Mouse (Mus musculus): ENCODE data around the gene Atraid. TPM values are rescaled to one million over a fixed set of nuclear protein-coding genes. Genes with fewer than 3 reads are reported as not detected.

Gene Atraid
- 148 and 159 TPM in 2 replicates for polyA plus RNA-seq (2014; fragmentation: Nextera tagmentation; extraction: Ambion mirVana)

DNA sequence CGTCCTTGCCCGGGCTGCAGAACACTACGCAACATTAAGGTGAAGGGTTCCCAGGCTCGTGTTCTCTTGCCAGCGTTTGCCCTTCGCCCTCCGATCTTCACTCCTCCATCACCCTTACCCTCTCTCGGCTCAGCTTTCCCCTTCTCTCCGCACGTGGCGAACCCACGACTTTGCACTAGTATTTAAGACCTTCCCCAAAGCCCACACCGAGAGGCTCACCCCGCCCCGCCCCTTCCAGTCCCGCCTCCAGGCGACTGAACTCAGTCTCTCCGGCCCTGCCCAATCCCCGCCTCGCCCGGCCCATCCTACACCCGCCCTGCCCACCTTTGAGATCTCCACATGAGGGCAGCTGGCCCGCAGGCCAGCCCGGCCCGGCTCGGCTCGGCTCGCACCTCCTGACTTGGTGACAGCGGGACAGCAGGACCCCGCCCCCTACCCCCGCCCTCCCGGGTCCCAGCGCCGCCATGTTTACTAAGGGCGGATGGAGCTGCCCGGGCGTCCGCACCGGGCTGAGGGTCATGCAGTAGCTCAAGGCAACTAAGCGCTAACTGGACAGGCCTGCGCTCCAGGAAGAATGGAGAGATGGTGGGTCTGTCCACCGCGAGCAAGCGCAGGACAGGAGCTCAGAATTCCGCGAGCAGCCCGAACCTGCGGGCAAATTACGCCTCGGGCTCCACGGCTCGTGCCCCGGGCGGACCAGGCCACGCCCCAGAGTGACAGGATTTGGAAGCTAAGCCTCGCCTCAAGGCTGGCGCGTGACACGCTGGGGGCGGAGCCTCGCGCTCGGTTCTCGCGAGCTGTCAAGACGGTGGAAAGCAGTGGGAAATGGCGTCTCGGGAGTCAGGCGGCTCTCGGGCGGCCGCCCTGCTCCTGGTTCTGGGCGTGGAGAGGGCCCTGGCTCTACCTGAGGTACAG, at the start of gene Atraid:
Atraid (plus strand) TSS at position 465 of the 915 bp plus-strand sequence.
- Histone ChIP-seq H3K27me3 (ENCODE audit: insufficient read depth, low read length) (no peaks in the 10 kb centered on the region), H3K9me3 (ENCODE audit: low read depth, low read length) (no peaks in the 10 kb centered on the region), H3K4me2 (peak within 1 kb of the TSS; percentile 94), H3K9ac (peak within 1 kb of the TSS; percentile 80), H3K36me3 (ENCODE audit: insufficient read depth) (peaks cover 3% of the 10 kb centered on the region; the same call in 1 of the 2 replicates), H3K4me1 (ENCODE audit: insufficient read depth) (no peaks in the 10 kb centered on the region), H3K27ac (ENCODE audit: low read depth) (peak within 1 kb of the TSS; percentile 95), H3K4me3 (ENCODE audit: low read depth, low read length) (peak within 1 kb of the TSS; percentile 70)
- DNase-seq (peak; percentile 99), ATAC-seq (ENCODE audit: insufficient read depth) (peak; percentile 99)
- no peak; the same call in 1 of the 2 replicates for TF ChIP-seq CTCF (IDR thresholded peaks at IDR 0.05; ENCODE audit: low read depth)
- WGBS: under 1% methylated on average over 73 of the region's 73 CpGs

GRCm38 (mm10) chr5:30999324-30999723, 48.8 kb upstream of the Atraid start:
- no peaks in the 10 kb centered on the region for H3K27me3 ChIP-seq (ENCODE audit: insufficient read depth, low read length)
- no peaks in the 10 kb centered on the region for H3K36me3 ChIP-seq (ENCODE audit: insufficient read depth)
- H3K9me3 ChIP-seq (ENCODE audit: low read depth, low read length): no peaks in the 10 kb centered on the region
- no peak for TF ChIP-seq CTCF (IDR thresholded peaks at IDR 0.05; ENCODE audit: low read depth)
- H3K9ac ChIP-seq: no peak overlapping the region
- H3K4me2 ChIP-seq: no peak overlapping the region
- H3K4me3 ChIP-seq (ENCODE audit: low read depth, low read length): no peak overlapping the region
- DNase-seq (no peak), ATAC-seq (ENCODE audit: insufficient read depth) (no peak)
- H3K4me1 ChIP-seq (ENCODE audit: insufficient read depth): no peaks in the 10 kb centered on the region
- 77% methylated on average over 5 of the region's 5 CpGs for WGBS
- H3K27ac ChIP-seq (ENCODE audit: low read depth): no peak overlapping the region

DNA sequence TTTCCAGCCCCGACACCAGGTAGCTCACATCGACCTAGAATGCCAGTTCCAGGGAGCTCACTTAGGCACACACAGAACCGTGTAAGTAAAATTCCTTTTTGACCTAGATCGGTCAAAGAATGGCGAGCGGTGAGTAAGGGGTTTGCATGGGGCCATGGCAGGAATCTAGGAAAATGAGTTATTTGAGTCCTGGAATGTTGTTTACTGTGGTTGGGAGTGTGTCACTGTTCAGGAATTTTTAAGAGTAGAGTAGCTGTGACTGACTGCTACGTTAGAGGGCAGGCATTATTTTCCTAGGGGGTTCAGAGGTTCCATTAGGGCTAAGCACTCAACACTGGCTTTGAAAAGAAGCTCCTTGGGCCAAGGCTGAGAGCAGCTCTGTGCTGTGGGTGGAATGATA, 48.0 kb upstream of the Atraid start:
- ATAC-seq (ENCODE audit: insufficient read depth) (peak; percentile 21; the same call in 1 of the 2 replicates), DNase-seq (peak; percentile 17)
- TF ChIP-seq CTCF (IDR thresholded peaks at IDR 0.05; ENCODE audit: low read depth): no peak
- WGBS: 34% methylated on average over 7 of the region's 7 CpGs
- Histone ChIP-seq H3K4me3 (ENCODE audit: low read depth, low read length) (no peak overlapping the region), H3K9ac (no peak overlapping the region), H3K36me3 (ENCODE audit: insufficient read depth) (no peaks in the 10 kb centered on the region), H3K9me3 (ENCODE audit: low read depth, low read length) (no peaks in the 10 kb centered on the region), H3K4me1 (ENCODE audit: insufficient read depth) (no peaks in the 10 kb centered on the region), H3K4me2 (no peak overlapping the region), H3K27ac (ENCODE audit: low read depth) (no peak overlapping the region), H3K27me3 (ENCODE audit: insufficient read depth, low read length) (no peaks in the 10 kb centered on the region)

GRCm38 (mm10) chr5:31000993-31001392, 47.1 kb upstream of the Atraid start:
- no peak overlapping the region for H3K27ac ChIP-seq (ENCODE audit: low read depth)
- ATAC-seq (ENCODE audit: insufficient read depth) (no peak), DNase-seq (no peak)
- no peak for TF ChIP-seq CTCF (IDR thresholded peaks at IDR 0.05; ENCODE audit: low read depth)
- no peaks in the 10 kb centered on the region for H3K27me3 ChIP-seq (ENCODE audit: insufficient read depth, low read length)
- no peaks in the 10 kb centered on the region for H3K4me1 ChIP-seq (ENCODE audit: insufficient read depth)
- no peaks in the 10 kb centered on the region for H3K36me3 ChIP-seq (ENCODE audit: insufficient read depth)
- H3K9ac ChIP-seq: no peak overlapping the region
- no peak overlapping the region for H3K4me2 ChIP-seq
- no peak overlapping the region for H3K4me3 ChIP-seq (ENCODE audit: low read depth, low read length)
- no peaks in the 10 kb centered on the region for H3K9me3 ChIP-seq (ENCODE audit: low read depth, low read length)
- WGBS: 88% methylated on average over 2 of the region's 2 CpGs

- DNase-seq (no peak), ATAC-seq (ENCODE audit: insufficient read depth) (no peak)
- 78% methylated on average over 4 of the region's 4 CpGs for WGBS
- Histone ChIP-seq H3K27ac (ENCODE audit: low read depth) (no peak overlapping the region), H3K9ac (no peak overlapping the region), H3K36me3 (ENCODE audit: insufficient read depth) (no peaks in the 10 kb centered on the region), H3K4me2 (no peak overlapping the region), H3K4me1 (ENCODE audit: insufficient read depth) (no peaks in the 10 kb centered on the region), H3K4me3 (ENCODE audit: low read depth, low read length) (no peak overlapping the region), H3K27me3 (ENCODE audit: insufficient read depth, low read length) (no peaks in the 10 kb centered on the region), H3K9me3 (ENCODE audit: low read depth, low read length) (no peaks in the 10 kb centered on the region)
- peak; percentile 25; the same call in 1 of the 2 replicates for TF ChIP-seq CTCF (IDR thresholded peaks at IDR 0.05; ENCODE audit: low read depth)
Measured at GRCm38 (mm10) chr5:31001560-31001959, 46.6 kb upstream of the Atraid start.

GRCm38 (mm10) chr5:31004184-31004583, 43.9 kb upstream of the Atraid start:
- Histone ChIP-seq H3K27me3 (ENCODE audit: insufficient read depth, low read length) (no peaks in the 10 kb centered on the region), H3K4me1 (ENCODE audit: insufficient read depth) (no peaks in the 10 kb centered on the region), H3K4me3 (ENCODE audit: low read depth, low read length) (no peak overlapping the region), H3K9ac (no peak overlapping the region), H3K27ac (ENCODE audit: low read depth) (no peak overlapping the region), H3K9me3 (ENCODE audit: low read depth, low read length) (no peaks in the 10 kb centered on the region), H3K36me3 (ENCODE audit: insufficient read depth) (no peaks in the 10 kb centered on the region), H3K4me2 (no peak overlapping the region)
- ATAC-seq (ENCODE audit: insufficient read depth) (peak; percentile 38; the same call in 1 of the 2 replicates), DNase-seq (peak; percentile 97)
- TF ChIP-seq CTCF (IDR thresholded peaks at IDR 0.05; ENCODE audit: low read depth): peak; percentile 91
- 2% methylated on average over 5 of the region's 5 CpGs for WGBS

DNA sequence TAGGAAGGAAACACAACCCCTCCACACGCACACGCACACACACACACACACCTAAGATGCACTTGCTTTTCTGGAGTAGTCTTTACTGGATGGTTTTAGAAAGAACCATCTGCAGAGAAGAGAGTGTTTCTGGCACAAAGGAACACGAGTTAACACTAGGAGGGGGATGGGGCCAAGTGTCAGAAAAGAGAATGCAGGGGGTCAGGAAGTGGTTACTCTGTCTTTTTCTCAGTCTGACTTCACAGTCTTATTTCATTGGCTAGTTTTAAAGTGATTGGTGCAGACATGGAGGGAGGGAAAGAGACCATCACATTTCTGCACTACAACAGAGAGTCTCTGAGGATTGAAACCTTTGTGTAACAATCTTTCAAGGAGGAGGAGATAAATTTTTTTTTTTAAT, 35.4 kb upstream of the Atraid start:
- H3K27me3 ChIP-seq (ENCODE audit: insufficient read depth, low read length): no peaks in the 10 kb centered on the region
- no peak for TF ChIP-seq CTCF (IDR thresholded peaks at IDR 0.05; ENCODE audit: low read depth)
- DNase-seq: no peak
- H3K36me3 ChIP-seq (ENCODE audit: insufficient read depth): no peaks in the 10 kb centered on the region
- no peak overlapping the region for H3K4me2 ChIP-seq
- no peak overlapping the region for H3K4me3 ChIP-seq (ENCODE audit: low read depth, low read length)
- no peak overlapping the region for H3K9ac ChIP-seq
- H3K9me3 ChIP-seq (ENCODE audit: low read depth, low read length): no peaks in the 10 kb centered on the region
- ATAC-seq (ENCODE audit: insufficient read depth): no peak
- WGBS: 60% methylated on average over 3 of the region's 3 CpGs
- H3K27ac ChIP-seq (ENCODE audit: low read depth): no peak overlapping the region
- no peaks in the 10 kb centered on the region for H3K4me1 ChIP-seq (ENCODE audit: insufficient read depth)

All from lung, embryonic 14.5 days (tissue).